Mouse (Mus musculus) MEL (cell line): Measurements from ENCODE around the gene Sstr3.

Source experiments
- CTCF ChIP-seq, 3 experiments: IDR thresholded peaks in 2 of 3; conservative IDR thresholded peaks in 1 of 3; 2 replicates each; pipeline ENCODE4 v1.5.1; 2011 to 2012; ENCODE audit warnings: low read length in 3 of 3, low read depth in 2 of 3, mild to moderate bottlenecking in 2 of 3, improper control_type of control experiment in 1 of 3, inconsistent platforms in 1 of 3, mixed read lengths in 1 of 3, moderate library complexity in 1 of 3; ENCODE audit not compliant: control insufficient read depth in 1 of 3, insufficient read depth in 1 of 3, poor library complexity in 1 of 3, severe bottlenecking in 1 of 3
- ETS1 ChIP-seq: IDR thresholded peaks from 2 replicates; pipeline ENCODE4 v1.6.1; 2012; ENCODE audit warnings: low read depth, mild to moderate bottlenecking, inconsistent platforms, low read length, improper control_type of control experiment, moderate library complexity
- GATA1 ChIP-seq: IDR thresholded peaks from 2 replicates; pipeline ENCODE4 v1.6.1; 2011; ENCODE audit warnings: low read depth, low read length, improper control_type of control experiment
- HCFC1 ChIP-seq: IDR thresholded peaks from 2 replicates; pipeline ENCODE4 v1.6.1; 2012; ENCODE audit warnings: low read depth, mild to moderate bottlenecking, inconsistent platforms, low read length, improper control_type of control experiment, moderate library complexity
- JUND ChIP-seq: IDR thresholded peaks from 2 replicates; pipeline ENCODE4 v1.6.1; 2011; ENCODE audit warnings: low read depth, mild to moderate bottlenecking, improper control_type of control experiment, low read length
- MAFK ChIP-seq: IDR thresholded peaks from 2 replicates; pipeline ENCODE4 v1.6.1; 2011; ENCODE audit warnings: low read depth, mild to moderate bottlenecking, low read length, improper control_type of control experiment, borderline replicate concordance
- MEF2A ChIP-seq: IDR thresholded peaks from 2 replicates; pipeline ENCODE4 v1.6.1; 2014; ENCODE audit warnings: low read depth, mild to moderate bottlenecking, inconsistent platforms, low read length, improper control_type of control experiment; ENCODE audit not compliant: poor library complexity, insufficient replicate concordance, severe bottlenecking; ENCODE audit errors: extremely low read depth
- POLR2A ChIP-seq, 2 experiments: IDR thresholded peaks; 2 replicates each; pipeline ENCODE4 v1.6.1; 2011 to 2012; ENCODE audit warnings: low read length in 2 of 2, mild to moderate bottlenecking in 2 of 2, control low read depth in 1 of 2, improper control_type of control experiment in 1 of 2, low read depth in 1 of 2, moderate library complexity in 1 of 2; ENCODE audit not compliant: control insufficient read depth in 1 of 2, insufficient read depth in 1 of 2, poor library complexity in 1 of 2
- POLR2AphosphoS2 ChIP-seq: IDR thresholded peaks from 2 replicates; pipeline ENCODE4 v1.6.1; 2011; ENCODE audit warnings: low read length, improper control_type of control experiment
- POLR2AphosphoS5 ChIP-seq: IDR thresholded peaks from 2 replicates; pipeline ENCODE4 v1.6.1; 2012; ENCODE audit warnings: low read depth, borderline replicate concordance, mild to moderate bottlenecking, inconsistent platforms, low read length, moderate library complexity, mixed read lengths
- UBTF ChIP-seq: IDR thresholded peaks from 2 replicates; pipeline ENCODE4 v1.6.1; 2012; ENCODE audit warnings: low read depth, mild to moderate bottlenecking, inconsistent platforms, low read length, improper control_type of control experiment, moderate library complexity, borderline replicate concordance; ENCODE audit not compliant: insufficient read depth

GRCm38 (mm10) chr15:78541606-78542005, 2.9 kb downstream of the Sstr3 start:
- TF ChIP-seq ETS1 (no peak), GATA1 (no peak), MEF2A (no peak), CTCF (IDR thresholded peaks at IDR 0.05 in 2 of 3, conservative IDR thresholded peaks at IDR 0.05 in 1 of 3; ENCODE audit: control insufficient read depth in 1 of 3, insufficient read depth in 1 of 3, low read depth in 2 of 3, low read length in 3 of 3, poor library complexity in 1 of 3, severe bottlenecking in 1 of 3) (no peak), HCFC1 (no peak), JUND (no peak), POLR2A (IDR thresholded peaks at IDR 0.05; ENCODE audit: control insufficient read depth in 1 of 2, insufficient read depth in 1 of 2, low read depth in 1 of 2, low read length in 2 of 2, poor library complexity in 1 of 2) (no peak), POLR2AphosphoS5 (no peak), POLR2AphosphoS2 (no peak), UBTF (no peak), MAFK (no peak)
